Mouse (Mus musculus): ENCODE data around the gene Il31ra. TPM values are rescaled to one million over a fixed set of nuclear protein-coding genes. Genes with fewer than 3 reads are reported as not detected.

Il31ra gene
- polyA plus RNA-seq, 1 experiment = 0.33 TPM

- 74% methylated on average over 3 of the region's 3 CpGs for WGBS
- TF ChIP-seq CTCF (IDR thresholded peaks at IDR 0.05; ENCODE audit: extremely low read depth, insufficient read depth, insufficient read length, insufficient replicate concordance) (no peak), POLR2A (IDR thresholded peaks at IDR 0.05; ENCODE audit: low read depth, low read length) (no peak)
- Histone ChIP-seq H3K27ac (ENCODE audit: insufficient read depth, low read length) (no peak overlapping the region), H3K36me3 (ENCODE audit: control insufficient read depth, insufficient read depth, low read length) (peaks cover 18% of the 10 kb centered on the region), H3K4me1 (ENCODE audit: control insufficient read depth, insufficient read depth, insufficient read length) (no peaks in the 10 kb centered on the region), H3K4me3 (ENCODE audit: extremely low read depth, insufficient read depth, insufficient read length) (no peak overlapping the region), H3K27me3 (ENCODE audit: control insufficient read depth, insufficient read depth, low read length) (no peaks in the 10 kb centered on the region)
- DNase-seq (ENCODE audit: low read depth in 1 of 2, low spot score in 2 of 2) = no peak
Measured at GRCm38 (mm10) chr13:112490036-112490435, 104.1 kb downstream of the Il31ra start.

GRCm38 (mm10) chr13:112486676-112487075 lies 107.5 kb downstream of the Il31ra start:
- no peaks in the 10 kb centered on the region for H3K4me1 ChIP-seq (ENCODE audit: control insufficient read depth, insufficient read depth, insufficient read length)
- no peak for TF ChIP-seq POLR2A (IDR thresholded peaks at IDR 0.05; ENCODE audit: low read depth, low read length)
- TF ChIP-seq CTCF (IDR thresholded peaks at IDR 0.05; ENCODE audit: extremely low read depth, insufficient read depth, insufficient read length, insufficient replicate concordance) = no peak
- no peak for DNase-seq (ENCODE audit: low read depth in 1 of 2, low spot score in 2 of 2)
- H3K36me3 ChIP-seq (ENCODE audit: control insufficient read depth, insufficient read depth, low read length) = peaks cover 21% of the 10 kb centered on the region
- no peak overlapping the region for H3K4me3 ChIP-seq (ENCODE audit: extremely low read depth, insufficient read depth, insufficient read length)
- no peaks in the 10 kb centered on the region for H3K27me3 ChIP-seq (ENCODE audit: control insufficient read depth, insufficient read depth, low read length)
- WGBS = 91% methylated on average over 5 of the region's 5 CpGs
- H3K27ac ChIP-seq (ENCODE audit: insufficient read depth, low read length) = no peak overlapping the region

- TF ChIP-seq POLR2A (IDR thresholded peaks at IDR 0.05; ENCODE audit: low read depth, low read length) (no peak), CTCF (IDR thresholded peaks at IDR 0.05; ENCODE audit: extremely low read depth, insufficient read depth, insufficient read length, insufficient replicate concordance) (no peak)
- DNase-seq (ENCODE audit: low read depth in 1 of 2, low spot score in 2 of 2) = no peak
- Histone ChIP-seq H3K27me3 (ENCODE audit: control insufficient read depth, insufficient read depth, low read length) (no peaks in the 10 kb centered on the region), H3K4me3 (ENCODE audit: extremely low read depth, insufficient read depth, insufficient read length) (no peak overlapping the region), H3K36me3 (ENCODE audit: control insufficient read depth, insufficient read depth, low read length) (peaks cover 22% of the 10 kb centered on the region), H3K4me1 (ENCODE audit: control insufficient read depth, insufficient read depth, insufficient read length) (no peaks in the 10 kb centered on the region), H3K27ac (ENCODE audit: insufficient read depth, low read length) (no peak overlapping the region)
- WGBS = 98% methylated on average over 5 of the region's 5 CpGs
Measured at GRCm38 (mm10) chr13:112486236-112486635, 107.9 kb downstream of the Il31ra start.

- WGBS = 89% methylated on average over 7 of the region's 7 CpGs
- H3K27ac ChIP-seq (ENCODE audit: insufficient read depth, low read length) = no peak overlapping the region
- peaks cover 19% of the 10 kb centered on the region for H3K36me3 ChIP-seq (ENCODE audit: control insufficient read depth, insufficient read depth, low read length)
- TF ChIP-seq CTCF (IDR thresholded peaks at IDR 0.05; ENCODE audit: extremely low read depth, insufficient read depth, insufficient read length, insufficient replicate concordance) = no peak
- no peak for TF ChIP-seq POLR2A (IDR thresholded peaks at IDR 0.05; ENCODE audit: low read depth, low read length)
- no peak overlapping the region for H3K4me3 ChIP-seq (ENCODE audit: extremely low read depth, insufficient read depth, insufficient read length)
- no peaks in the 10 kb centered on the region for H3K27me3 ChIP-seq (ENCODE audit: control insufficient read depth, insufficient read depth, low read length)
- no peaks in the 10 kb centered on the region for H3K4me1 ChIP-seq (ENCODE audit: control insufficient read depth, insufficient read depth, insufficient read length)
- no peak for DNase-seq (ENCODE audit: low read depth in 1 of 2, low spot score in 2 of 2)
Measured at GRCm38 (mm10) chr13:112483015-112483414, 111.1 kb downstream of the Il31ra start.

- H3K27ac ChIP-seq (ENCODE audit: insufficient read depth, low read length) = no peak overlapping the region
- H3K36me3 ChIP-seq (ENCODE audit: control insufficient read depth, insufficient read depth, low read length) = peaks cover 19% of the 10 kb centered on the region
- TF ChIP-seq CTCF (IDR thresholded peaks at IDR 0.05; ENCODE audit: extremely low read depth, insufficient read depth, insufficient read length, insufficient replicate concordance) (no peak), POLR2A (IDR thresholded peaks at IDR 0.05; ENCODE audit: low read depth, low read length) (no peak)
- no peak for DNase-seq (ENCODE audit: low read depth in 1 of 2, low spot score in 2 of 2)
- H3K4me3 ChIP-seq (ENCODE audit: extremely low read depth, insufficient read depth, insufficient read length) = no peak overlapping the region
- H3K4me1 ChIP-seq (ENCODE audit: control insufficient read depth, insufficient read depth, insufficient read length) = no peaks in the 10 kb centered on the region
- no peaks in the 10 kb centered on the region for H3K27me3 ChIP-seq (ENCODE audit: control insufficient read depth, insufficient read depth, low read length)
- 93% methylated on average over 5 of the region's 5 CpGs for WGBS
Measured at GRCm38 (mm10) chr13:112482525-112482924, 111.6 kb downstream of the Il31ra start.

- H3K4me1 ChIP-seq (ENCODE audit: control insufficient read depth, insufficient read depth, insufficient read length) = no peaks in the 10 kb centered on the region
- WGBS = 90% methylated on average over 15 of the region's 15 CpGs
- H3K27me3 ChIP-seq (ENCODE audit: control insufficient read depth, insufficient read depth, low read length) = no peaks in the 10 kb centered on the region
- H3K27ac ChIP-seq (ENCODE audit: insufficient read depth, low read length) = no peak overlapping the region
- H3K36me3 ChIP-seq (ENCODE audit: control insufficient read depth, insufficient read depth, low read length) = peaks cover 26% of the 10 kb centered on the region
- TF ChIP-seq POLR2A (IDR thresholded peaks at IDR 0.05; ENCODE audit: low read depth, low read length) (no peak), CTCF (IDR thresholded peaks at IDR 0.05; ENCODE audit: extremely low read depth, insufficient read depth, insufficient read length, insufficient replicate concordance) (no peak)
- no peak overlapping the region for H3K4me3 ChIP-seq (ENCODE audit: extremely low read depth, insufficient read depth, insufficient read length)
- DNase-seq (ENCODE audit: low read depth in 1 of 2, low spot score in 2 of 2) = no peak
Measured at GRCm38 (mm10) chr13:112479926-112480325, 114.2 kb downstream of the Il31ra start.

- 93% methylated on average over 7 of the region's 7 CpGs for WGBS
- Histone ChIP-seq H3K4me3 (ENCODE audit: extremely low read depth, insufficient read depth, insufficient read length) (no peak overlapping the region), H3K27ac (ENCODE audit: insufficient read depth, low read length) (no peak overlapping the region), H3K36me3 (ENCODE audit: control insufficient read depth, insufficient read depth, low read length) (peaks cover 26% of the 10 kb centered on the region), H3K27me3 (ENCODE audit: control insufficient read depth, insufficient read depth, low read length) (no peaks in the 10 kb centered on the region), H3K4me1 (ENCODE audit: control insufficient read depth, insufficient read depth, insufficient read length) (no peaks in the 10 kb centered on the region)
- TF ChIP-seq CTCF (IDR thresholded peaks at IDR 0.05; ENCODE audit: extremely low read depth, insufficient read depth, insufficient read length, insufficient replicate concordance) (no peak), POLR2A (IDR thresholded peaks at IDR 0.05; ENCODE audit: low read depth, low read length) (no peak)
- DNase-seq (ENCODE audit: low read depth in 1 of 2, low spot score in 2 of 2) = no peak
Measured at GRCm38 (mm10) chr13:112479032-112479431, 115.1 kb downstream of the Il31ra start.

Data from spleen, adult 2 months (tissue).